Mouse (Mus musculus) stomach, embryonic 15.5 days (tissue): ENCODE measurements around the gene Gcm1. TPM values are rescaled to one million over a fixed set of nuclear protein-coding genes. Genes with fewer than 3 reads are reported as not detected.

Source experiments
- ATAC-seq: fragments of 200-750 bp; cut with Nextera tagmentation; 2 replicates; pipeline ENCODE4 v1.8.0; 2017; ENCODE audit warnings: low read depth, moderate number of reproducible peaks, moderate TSS enrichment; ENCODE audit not compliant: insufficient read depth, low FRiP score
- H3K27ac ChIP-seq: fragments of 300-500 bp; sonication (generic); 2 replicates; pipeline ENCODE4 v1.5.1; 2015; ENCODE audit warnings: mild to moderate bottlenecking, inconsistent platforms
- H3K27me3 ChIP-seq: fragments of 300-500 bp; sonication (generic); replicated peaks from 2 replicates; pipeline ENCODE4 v1.6.1; 2015; ENCODE audit warnings: inconsistent platforms
- H3K36me3 ChIP-seq: fragments of 300-500 bp; sonication (generic); 2 replicates; pipeline ENCODE4 v1.6.1; 2015; ENCODE audit warnings: inconsistent platforms
- H3K4me1 ChIP-seq: fragments of 300-500 bp; sonication (generic); 2 replicates; pipeline ENCODE4 v1.6.1; 2015; ENCODE audit warnings: inconsistent platforms
- H3K4me2 ChIP-seq: fragments of 300-500 bp; sonication (generic); 2 replicates; pipeline ENCODE4 v1.6.1; 2015; ENCODE audit warnings: mild to moderate bottlenecking, inconsistent platforms
- H3K4me3 ChIP-seq: fragments of 300-500 bp; sonication (generic); replicated peaks from 2 replicates; pipeline ENCODE4 v1.5.1; 2015; ENCODE audit warnings: inconsistent platforms
- H3K9ac ChIP-seq: fragments of 300-500 bp; sonication (generic); 2 replicates; pipeline ENCODE4 v1.6.1; 2015; ENCODE audit warnings: inconsistent platforms
- H3K9me3 ChIP-seq: fragments of 300-500 bp; sonication (generic); 2 replicates; pipeline ENCODE4 v1.6.1; 2016; ENCODE audit warnings: inconsistent platforms
- WGBS: fragments of 180-500 bp; shearing (Covaris S2); methylation state at CpG from one replicate; pipeline ENCODE4 v1.1.7; 2015; 5-methylcytosine and 5-hydroxymethylcytosine counted together
- polyA plus RNA-seq: library from polyadenylated mRNA; unstranded; fragments of >200 nt; fragmentation: Nextera tagmentation; extraction: Ambion mirVana; gene quantifications from 2 replicates; pipeline ENCODE4 v1.2.1, GENCODE M21; 2015

Gene Gcm1
- not detected in 2 replicates for polyA plus RNA-seq

- Histone ChIP-seq H3K27ac (no peak within 1 kb of the TSS), H3K9me3 (no peaks in the 10 kb centered on the region), H3K4me3 (no peak within 1 kb of the TSS), H3K27me3 (no peaks in the 10 kb centered on the region), H3K4me2 (no peak within 1 kb of the TSS), H3K9ac (no peak within 1 kb of the TSS), H3K36me3 (no peaks in the 10 kb centered on the region), H3K4me1 (no peaks in the 10 kb centered on the region)
- 39% methylated on average over 3 of the region's 3 CpGs for WGBS
- no peak for ATAC-seq
These were observed at the start of gene Gcm1 for GRCm38 (mm10) chr9:78051677-78052076. Gene Gcm1 (plus strand): TSS chr9:78051924.

GRCm38 (mm10) chr9:78003278-78003677 lies 48.4 kb upstream of the Gcm1 start:
- Histone ChIP-seq H3K4me2 (no peak overlapping the region), H3K9ac (no peak overlapping the region), H3K27me3 (no peaks in the 10 kb centered on the region), H3K27ac (no peak overlapping the region), H3K4me1 (no peaks in the 10 kb centered on the region), H3K36me3 (no peaks in the 10 kb centered on the region), H3K9me3 (no peaks in the 10 kb centered on the region), H3K4me3 (no peak overlapping the region)
- 63% methylated on average over 2 of the region's 2 CpGs for WGBS
- ATAC-seq = no peak

DNA sequence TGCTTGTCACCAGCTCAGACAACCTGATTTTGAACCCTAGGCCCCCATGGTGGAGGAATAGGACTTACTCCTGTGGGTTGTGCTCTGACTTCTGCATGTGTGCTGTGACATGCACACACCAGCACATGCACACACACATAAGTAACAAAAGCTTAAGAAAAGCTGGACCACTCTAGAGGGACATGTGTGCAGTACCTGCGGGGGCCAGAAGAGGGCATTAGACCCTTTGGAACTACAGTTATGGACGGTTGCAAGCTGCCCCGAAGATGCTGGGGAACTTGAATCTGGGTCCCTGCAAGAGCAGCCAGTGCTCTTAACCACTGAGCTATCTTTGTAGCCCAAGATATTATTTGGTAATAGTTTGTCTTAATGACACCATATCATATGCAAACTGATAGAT lies 46.2 kb upstream of the Gcm1 start:
- H3K27ac ChIP-seq = no peak overlapping the region
- no peaks in the 10 kb centered on the region for H3K9me3 ChIP-seq
- no peak overlapping the region for H3K4me2 ChIP-seq
- 58% methylated on average over 3 of the region's 3 CpGs for WGBS
- H3K4me3 ChIP-seq = no peak overlapping the region
- no peaks in the 10 kb centered on the region for H3K36me3 ChIP-seq
- no peaks in the 10 kb centered on the region for H3K4me1 ChIP-seq
- ATAC-seq = no peak
- no peaks in the 10 kb centered on the region for H3K27me3 ChIP-seq
- H3K9ac ChIP-seq = no peak overlapping the region

DNA sequence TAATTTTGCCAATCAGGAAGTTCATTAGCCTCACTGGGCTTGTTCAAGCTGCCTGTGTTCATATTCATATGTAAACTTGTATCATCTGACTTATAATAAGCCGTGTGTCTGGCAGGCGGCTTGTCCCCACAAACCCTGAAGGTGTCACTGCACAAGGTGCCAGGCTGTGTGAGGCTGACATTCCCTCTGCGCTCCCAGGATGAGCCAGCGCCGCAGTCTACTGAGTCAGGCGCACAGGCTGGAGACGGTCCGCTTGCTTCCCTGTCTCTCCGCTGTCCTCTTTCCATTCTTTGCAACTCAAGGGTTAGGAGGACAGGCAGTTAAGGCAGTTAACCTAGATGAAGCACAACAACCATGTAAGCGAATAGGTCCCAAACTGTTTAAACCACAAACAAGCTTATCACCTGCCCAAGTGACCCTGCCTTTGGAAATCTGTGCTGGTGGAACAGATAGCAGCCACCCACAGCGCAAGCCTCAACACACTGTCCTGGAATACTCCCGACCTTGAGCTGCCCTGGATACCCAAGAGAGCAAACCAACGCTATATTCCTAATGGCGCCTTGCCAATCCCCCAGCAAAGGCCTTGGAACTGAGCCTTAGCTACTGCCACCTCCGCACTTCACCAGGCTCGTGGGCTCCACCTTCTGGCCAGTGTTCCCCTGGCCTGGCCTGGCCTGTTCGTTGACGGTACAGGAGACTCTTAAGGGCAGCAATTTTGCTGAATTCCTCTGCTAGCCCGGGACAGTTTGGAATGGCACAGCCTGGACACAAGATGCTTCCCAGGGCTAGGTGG lies 45.3 kb upstream of the Gcm1 start:
- Histone ChIP-seq H3K9ac (no peak overlapping the region), H3K27me3 (no peaks in the 10 kb centered on the region), H3K4me2 (no peak overlapping the region), H3K4me1 (no peaks in the 10 kb centered on the region), H3K36me3 (no peaks in the 10 kb centered on the region), H3K27ac (no peak overlapping the region), H3K4me3 (no peak overlapping the region), H3K9me3 (no peaks in the 10 kb centered on the region)
- WGBS = 51% methylated on average over 19 of the region's 19 CpGs
- ATAC-seq = peak; percentile 83

GRCm38 (mm10) chr9:78009382-78009781 lies 42.3 kb upstream of the Gcm1 start:
- 86% methylated on average over 7 of the region's 7 CpGs for WGBS
- Histone ChIP-seq H3K9me3 (no peaks in the 10 kb centered on the region), H3K36me3 (no peaks in the 10 kb centered on the region), H3K4me3 (no peak overlapping the region), H3K27ac (no peak overlapping the region), H3K4me2 (no peak overlapping the region), H3K9ac (no peak overlapping the region), H3K27me3 (no peaks in the 10 kb centered on the region), H3K4me1 (no peaks in the 10 kb centered on the region)
- ATAC-seq = no peak

DNA sequence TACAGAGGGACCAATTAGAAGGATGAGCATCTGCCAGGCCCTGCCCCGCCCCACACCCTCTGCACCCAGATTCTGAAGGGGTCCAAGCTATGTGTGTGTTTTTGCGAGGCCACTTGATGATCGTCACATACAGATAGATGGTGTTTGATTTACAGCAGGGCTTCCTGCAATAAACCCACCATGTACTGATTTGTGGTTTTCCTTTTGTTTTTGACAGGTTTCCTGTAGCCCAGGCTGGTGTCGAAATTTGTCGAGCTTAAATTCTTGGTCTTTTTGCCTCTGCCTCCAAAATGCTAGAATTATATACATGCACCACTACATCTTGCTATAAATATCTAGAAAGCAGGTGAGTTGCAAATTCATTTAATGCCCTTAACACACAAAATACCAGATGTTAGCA lies 41.5 kb upstream of the Gcm1 start:
- no peaks in the 10 kb centered on the region for H3K9me3 ChIP-seq
- no peaks in the 10 kb centered on the region for H3K36me3 ChIP-seq
- no peak overlapping the region for H3K4me2 ChIP-seq
- 72% methylated on average over 5 of the region's 5 CpGs for WGBS
- H3K27ac ChIP-seq = no peak overlapping the region
- H3K4me1 ChIP-seq = no peaks in the 10 kb centered on the region
- no peaks in the 10 kb centered on the region for H3K27me3 ChIP-seq
- H3K4me3 ChIP-seq = no peak overlapping the region
- H3K9ac ChIP-seq = no peak overlapping the region
- ATAC-seq = no peak

- H3K4me1 ChIP-seq = no peaks in the 10 kb centered on the region
- no peak overlapping the region for H3K27ac ChIP-seq
- no peak overlapping the region for H3K4me3 ChIP-seq
- ATAC-seq = no peak
- no peak overlapping the region for H3K4me2 ChIP-seq
- 81% methylated on average over 10 of the region's 10 CpGs for WGBS
- no peaks in the 10 kb centered on the region for H3K9me3 ChIP-seq
- no peaks in the 10 kb centered on the region for H3K36me3 ChIP-seq
- H3K9ac ChIP-seq = no peak overlapping the region
- H3K27me3 ChIP-seq = no peaks in the 10 kb centered on the region
These were observed 41.0 kb upstream of the Gcm1 start for GRCm38 (mm10) chr9:78010707-78011106.

DNA sequence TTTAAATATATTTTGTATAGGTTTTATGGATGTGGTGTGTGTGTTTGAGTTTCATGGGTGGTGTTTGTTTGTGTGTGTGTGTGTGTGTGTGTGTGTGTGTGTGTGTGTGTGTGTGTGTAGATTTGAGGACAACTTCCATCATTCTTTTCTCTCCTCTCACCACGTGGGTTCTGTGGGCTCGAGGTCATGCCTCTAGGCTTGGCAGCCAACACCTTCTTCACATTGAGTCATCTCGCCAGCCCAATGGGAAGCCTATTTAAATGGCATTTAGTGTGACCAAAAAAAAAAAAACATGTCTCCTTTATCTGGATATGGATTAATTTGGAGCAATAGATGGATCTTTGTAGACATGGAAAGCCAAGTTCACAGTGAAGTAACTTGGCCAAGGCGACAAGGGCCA lies 39.7 kb upstream of the Gcm1 start:
- Histone ChIP-seq H3K4me3 (no peak overlapping the region), H3K4me1 (no peaks in the 10 kb centered on the region), H3K27ac (no peak overlapping the region), H3K9me3 (no peaks in the 10 kb centered on the region), H3K9ac (no peak overlapping the region), H3K4me2 (no peak overlapping the region), H3K27me3 (no peaks in the 10 kb centered on the region), H3K36me3 (no peaks in the 10 kb centered on the region)
- ATAC-seq = no peak
- WGBS = 81% methylated on average over 4 of the region's 4 CpGs

GRCm38 (mm10) chr9:78012681-78013080 lies 39.0 kb upstream of the Gcm1 start:
- Histone ChIP-seq H3K9me3 (no peaks in the 10 kb centered on the region), H3K27ac (no peak overlapping the region), H3K27me3 (no peaks in the 10 kb centered on the region), H3K36me3 (no peaks in the 10 kb centered on the region), H3K4me3 (no peak overlapping the region), H3K4me1 (no peaks in the 10 kb centered on the region), H3K9ac (no peak overlapping the region), H3K4me2 (no peak overlapping the region)
- 88% methylated on average over 5 of the region's 5 CpGs for WGBS
- ATAC-seq = no peak

- Histone ChIP-seq H3K9ac (no peak overlapping the region), H3K27me3 (no peaks in the 10 kb centered on the region), H3K36me3 (no peaks in the 10 kb centered on the region), H3K4me1 (no peaks in the 10 kb centered on the region), H3K27ac (no peak overlapping the region), H3K4me2 (no peak overlapping the region), H3K4me3 (no peak overlapping the region), H3K9me3 (no peaks in the 10 kb centered on the region)
- whole genome bisulfite sequencing = 32% methylated on average over 1 of the region's 1 CpGs
- ATAC-seq = no peak
These were observed 37.9 kb upstream of the Gcm1 start for GRCm38 (mm10) chr9:78013813-78014212.

GRCm38 (mm10) chr9:78015816-78016215 lies 35.9 kb upstream of the Gcm1 start:
- Histone ChIP-seq H3K4me2 (no peak overlapping the region), H3K4me3 (no peak overlapping the region), H3K36me3 (no peaks in the 10 kb centered on the region), H3K9me3 (no peaks in the 10 kb centered on the region), H3K27me3 (no peaks in the 10 kb centered on the region), H3K9ac (no peak overlapping the region), H3K27ac (no peak overlapping the region), H3K4me1 (no peaks in the 10 kb centered on the region)
- WGBS = 79% methylated on average over 7 of the region's 7 CpGs
- ATAC-seq = no peak

DNA sequence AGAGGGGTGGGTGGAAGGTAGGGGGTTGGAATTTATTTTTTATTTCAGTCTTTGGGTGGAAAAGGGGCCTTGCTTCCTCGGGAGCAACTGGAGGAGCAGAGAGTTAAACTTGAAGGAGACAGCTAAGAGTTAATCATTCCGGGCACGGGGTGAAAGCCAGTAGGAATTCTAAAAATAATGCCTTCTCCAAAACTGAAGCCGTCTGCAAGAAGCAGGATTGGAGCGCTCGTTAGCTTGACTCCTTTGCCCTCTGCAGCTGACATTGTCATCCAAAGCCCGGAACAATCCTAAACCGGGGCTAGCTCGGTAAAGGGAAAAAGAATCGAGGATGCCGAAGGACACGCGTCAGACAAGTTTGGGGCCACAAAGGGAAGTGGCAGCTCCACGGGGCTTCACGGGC lies 35.4 kb upstream of the Gcm1 start:
- Histone ChIP-seq H3K4me2 (no peak overlapping the region), H3K27me3 (no peaks in the 10 kb centered on the region), H3K36me3 (no peaks in the 10 kb centered on the region), H3K9ac (no peak overlapping the region), H3K9me3 (no peaks in the 10 kb centered on the region), H3K4me3 (no peak overlapping the region), H3K4me1 (peaks cover 4% of the 10 kb centered on the region; the same call in 1 of the 2 replicates), H3K27ac (no peak overlapping the region)
- WGBS = 58% methylated on average over 15 of the region's 15 CpGs
- ATAC-seq = no peak

DNA sequence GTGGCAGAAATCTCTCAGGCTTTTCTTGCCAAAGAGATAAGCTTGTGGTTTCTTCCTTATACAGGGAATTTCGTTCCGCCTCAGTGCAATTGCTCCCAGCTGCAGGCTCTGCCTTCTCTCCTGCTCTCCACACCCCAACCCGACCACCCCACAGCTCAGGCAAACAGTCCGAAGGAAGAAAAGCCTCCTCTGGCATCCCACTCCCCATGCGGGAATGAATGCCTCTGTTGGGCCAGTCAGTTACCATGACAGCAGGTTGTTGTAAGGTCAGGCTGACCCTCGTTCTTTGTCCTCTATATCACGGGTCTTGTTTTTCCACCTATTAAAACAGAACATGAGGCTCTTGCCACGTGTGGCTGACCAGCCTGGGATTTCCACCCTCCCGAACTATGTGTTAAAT lies 30.5 kb upstream of the Gcm1 start:
- peak overlapping the region; percentile 75 for H3K27ac ChIP-seq
- H3K4me2 ChIP-seq = no peak overlapping the region
- no peaks in the 10 kb centered on the region for H3K9me3 ChIP-seq
- H3K9ac ChIP-seq = no peak overlapping the region
- no peaks in the 10 kb centered on the region for H3K27me3 ChIP-seq
- H3K36me3 ChIP-seq = no peaks in the 10 kb centered on the region
- no peak for ATAC-seq
- H3K4me1 ChIP-seq = peaks cover 13% of the 10 kb centered on the region
- 43% methylated on average over 9 of the region's 9 CpGs for WGBS
- H3K4me3 ChIP-seq = no peak overlapping the region
